Mouse (Mus musculus) kidney, adult 11 months (tissue): ENCODE results near the gene Parvb.

Experiments used
- DNase-seq: peaks from one replicate; pipeline ENCODE4 v3.0.0; 2022

Gene Parvb

GRCm38 (mm10) chr15:84231721-84232561, at the start of gene Parvb:
Gene Parvb (plus strand): TSS chr15:84232043.
- DNase-seq, result peak; percentile 65

- DNase-seq, result no peak
These were observed 47.9 kb upstream of the Parvb start for GRCm38 (mm10) chr15:84183967-84184366.

- DNase-seq, result no peak
These were observed 45.6 kb upstream of the Parvb start for GRCm38 (mm10) chr15:84186196-84186595.

- no peak for DNase-seq
These were observed 42.8 kb upstream of the Parvb start for GRCm38 (mm10) chr15:84188887-84189530.

- DNase-seq, result no peak
These were observed 42.0 kb upstream of the Parvb start for GRCm38 (mm10) chr15:84189881-84190280.

GRCm38 (mm10) chr15:84191724-84192057, 40.2 kb upstream of the Parvb start:
- DNase-seq, result no peak

- peak; percentile 93 for DNase-seq
These were observed 39.6 kb upstream of the Parvb start, which contains the start of gene Samm50 for GRCm38 (mm10) chr15:84192058-84192791. Gene Samm50 (plus strand): TSS chr15:84192241.

- DNase-seq, result no peak
These were observed 35.2 kb upstream of the Parvb start for GRCm38 (mm10) chr15:84196486-84197165.

GRCm38 (mm10) chr15:84207327-84207726, 24.5 kb upstream of the Parvb start:
- no peak for DNase-seq

- DNase-seq, result no peak
These were observed 22.1 kb upstream of the Parvb start for GRCm38 (mm10) chr15:84209517-84210412.

GRCm38 (mm10) chr15:84210461-84210860, 21.4 kb upstream of the Parvb start:
- DNase-seq, result no peak

- DNase-seq, result no peak
These were observed 20.9 kb upstream of the Parvb start for GRCm38 (mm10) chr15:84210941-84211340.

GRCm38 (mm10) chr15:84211564-84211963, 20.3 kb upstream of the Parvb start:
- DNase-seq, result no peak

- peak; percentile 70 for DNase-seq
These were observed 19.6 kb upstream of the Parvb start for GRCm38 (mm10) chr15:84212031-84212755.

GRCm38 (mm10) chr15:84212756-84213105, 19.1 kb upstream of the Parvb start:
- DNase-seq, result no peak

- DNase-seq, result no peak
These were observed 18.6 kb upstream of the Parvb start for GRCm38 (mm10) chr15:84213162-84213739.

- no peak for DNase-seq
These were observed 17.4 kb upstream of the Parvb start for GRCm38 (mm10) chr15:84214476-84214875.

GRCm38 (mm10) chr15:84215273-84215672, 16.6 kb upstream of the Parvb start:
- no peak for DNase-seq

- DNase-seq, result no peak
These were observed 15.8 kb upstream of the Parvb start for GRCm38 (mm10) chr15:84216026-84216425.

GRCm38 (mm10) chr15:84216461-84217084, 15.3 kb upstream of the Parvb start:
- peak; percentile 78 for DNase-seq
